Mouse (Mus musculus) midbrain, embryonic 16.5 days (tissue): Measurements from ENCODE around the gene Nhlh1. TPM values are rescaled to one million over a fixed set of nuclear protein-coding genes. Genes with fewer than 3 reads are reported as not detected.

ENCODE experiments used
- ATAC-seq: fragments of 200-750 bp; cut with Nextera tagmentation; 2 replicates; pipeline ENCODE4 v1.8.0; 2017; ENCODE audit warnings: moderate TSS enrichment
- H3K27ac ChIP-seq: fragments of 300-500 bp; sonication (generic); 2 replicates; pipeline ENCODE4 v1.5.1; 2014; ENCODE audit warnings: mild to moderate bottlenecking, low read length, mixed read lengths
- H3K27me3 ChIP-seq: fragments of 300-500 bp; sonication (generic); 2 replicates; pipeline ENCODE4 v1.6.1; 2014; ENCODE audit warnings: low read depth, low read length, mixed read lengths; ENCODE audit not compliant: control insufficient read depth, insufficient read depth
- H3K36me3 ChIP-seq: fragments of 300-500 bp; sonication (generic); 2 replicates; pipeline ENCODE4 v1.6.1; 2014; ENCODE audit warnings: mild to moderate bottlenecking, low read length, moderate library complexity, mixed read lengths; ENCODE audit not compliant: control insufficient read depth, insufficient read depth
- H3K4me1 ChIP-seq: fragments of 300-500 bp; sonication (generic); 2 replicates; pipeline ENCODE4 v1.6.1; 2014; ENCODE audit warnings: mild to moderate bottlenecking, low read length, mixed read lengths; ENCODE audit not compliant: control insufficient read depth, insufficient read depth
- H3K4me2 ChIP-seq: fragments of 300-500 bp; sonication (generic); 2 replicates; pipeline ENCODE4 v1.6.1; 2014; ENCODE audit warnings: mild to moderate bottlenecking, low read length, mixed read lengths
- H3K4me3 ChIP-seq: fragments of 300-500 bp; sonication (generic); 2 replicates; pipeline ENCODE4 v1.5.1; 2014; ENCODE audit warnings: low read depth, mild to moderate bottlenecking, low read length, moderate library complexity, mixed read lengths
- H3K9ac ChIP-seq: fragments of 300-500 bp; sonication (generic); 2 replicates; pipeline ENCODE4 v1.6.1; 2014; ENCODE audit warnings: low read depth, low read length, mixed read lengths
- H3K9me3 ChIP-seq: fragments of 300-500 bp; sonication (generic); replicated peaks from 2 replicates; pipeline ENCODE4 v1.6.1; 2014; ENCODE audit warnings: mild to moderate bottlenecking, low read length, mixed read lengths; ENCODE audit not compliant: control insufficient read depth, poor library complexity, severe bottlenecking
- WGBS: fragments of 180-500 bp; shearing (Covaris S2); extraction: QIAGEN DNeasy Blood & Tissue Kit; methylation state at CpG from one replicate; pipeline ENCODE4 v1.1.7; 2014; 5-methylcytosine and 5-hydroxymethylcytosine counted together
- polyA plus RNA-seq: library from polyadenylated mRNA; unstranded; fragments of >200 nt; fragmentation: Nextera tagmentation; extraction: Ambion mirVana; gene quantifications from 2 replicates; pipeline ENCODE4 v1.2.1, GENCODE M21; 2015

Gene Nhlh1
- polyA plus RNA-seq, 1 experiment from 2014 or later: 0.45 TPM

GRCm38 (mm10) chr1:172061217-172061616 is 3.8 kb upstream of the Nhlh1 start:
- peaks cover 10% of the 10 kb centered on the region; the same call in 1 of the 2 replicates for H3K4me1 ChIP-seq
- no peak for ATAC-seq

GRCm38 (mm10) chr1:172060659-172061058 is 3.3 kb upstream of the Nhlh1 start:
- H3K4me1 ChIP-seq: peaks cover 10% of the 10 kb centered on the region; the same call in 1 of the 2 replicates
- H3K36me3 ChIP-seq: peaks cover 7% of the 10 kb centered on the region; the same call in 1 of the 2 replicates
- no peaks in the 10 kb centered on the region for H3K9me3 ChIP-seq
- H3K27ac ChIP-seq: peak overlapping the region; percentile 14; the same call in 1 of the 2 replicates
- no peak overlapping the region for H3K4me3 ChIP-seq
- H3K9ac ChIP-seq: no peak overlapping the region
- no peak overlapping the region for H3K4me2 ChIP-seq
- no peak for ATAC-seq
- no peaks in the 10 kb centered on the region for H3K27me3 ChIP-seq
- WGBS: 38% methylated on average over 4 of the region's 4 CpGs

More at GRCm38 (mm10) chr1:172061217-172061616, 3.8 kb upstream of the Nhlh1 start:
- Histone ChIP-seq H3K36me3 (peaks cover 9% of the 10 kb centered on the region), H3K4me3 (no peak overlapping the region), H3K27ac (peak overlapping the region; percentile 14; the same call in 1 of the 2 replicates), H3K27me3 (no peaks in the 10 kb centered on the region), H3K9ac (no peak overlapping the region), H3K4me2 (no peak overlapping the region), H3K9me3 (no peaks in the 10 kb centered on the region)
- WGBS: 10% methylated on average over 8 of the region's 8 CpGs

GRCm38 (mm10) chr1:172058874-172059273 is 1.5 kb upstream of the Nhlh1 start:
- Histone ChIP-seq H3K9me3 (no peaks in the 10 kb centered on the region), H3K4me1 (peaks cover 13% of the 10 kb centered on the region), H3K4me2 (no peak overlapping the region), H3K27ac (no peak overlapping the region), H3K4me3 (no peak overlapping the region), H3K9ac (no peak overlapping the region), H3K36me3 (no peaks in the 10 kb centered on the region), H3K27me3 (no peaks in the 10 kb centered on the region; the same call in 1 of the 2 replicates)
- ATAC-seq: no peak
- WGBS: 32% methylated on average over 7 of the region's 7 CpGs

- no peak overlapping the region for H3K4me2 ChIP-seq
- WGBS: 33% methylated on average over 6 of the region's 6 CpGs
- H3K4me3 ChIP-seq: no peak overlapping the region
- no peaks in the 10 kb centered on the region for H3K36me3 ChIP-seq
- H3K9ac ChIP-seq: no peak overlapping the region
- 0 out of 2 replicates have a peak overlapping the region, but pooled peaks have one; percentile 39 for H3K27ac ChIP-seq
- H3K9me3 ChIP-seq: no peaks in the 10 kb centered on the region
- no peaks in the 10 kb centered on the region; the same call in 1 of the 2 replicates for H3K27me3 ChIP-seq
- H3K4me1 ChIP-seq: peaks cover 18% of the 10 kb centered on the region
- 0 out of 2 replicates have a peak, but pooled peaks have one; percentile 2 for ATAC-seq
Observed at GRCm38 (mm10) chr1:172058321-172058720, 948 bp upstream of the Nhlh1 start.

GRCm38 (mm10) chr1:172056251-172056650 is 1.1 kb downstream of the Nhlh1 start:
- H3K4me2 ChIP-seq: peak overlapping the region; percentile 7; the same call in 1 of the 2 replicates
- H3K27ac ChIP-seq: no peak overlapping the region
- H3K4me1 ChIP-seq: peaks cover 24% of the 10 kb centered on the region
- H3K4me3 ChIP-seq: peak overlapping the region; percentile 9; the same call in 1 of the 2 replicates
- H3K9ac ChIP-seq: no peak overlapping the region
- no peaks in the 10 kb centered on the region; the same call in 1 of the 2 replicates for H3K27me3 ChIP-seq
- no peaks in the 10 kb centered on the region for H3K36me3 ChIP-seq
- no peaks in the 10 kb centered on the region for H3K9me3 ChIP-seq
- ATAC-seq: no peak
- WGBS: 65% methylated on average over 4 of the region's 4 CpGs

- H3K4me1 ChIP-seq: peaks cover 35% of the 10 kb centered on the region
- ATAC-seq: peak; percentile 43
- no peak overlapping the region for H3K27ac ChIP-seq
- WGBS: 3% methylated on average over 42 of the region's 42 CpGs
- H3K9me3 ChIP-seq: no peaks in the 10 kb centered on the region
- peak overlapping the region; percentile 68 for H3K9ac ChIP-seq
- H3K4me2 ChIP-seq: peak overlapping the region; percentile 85
- no peaks in the 10 kb centered on the region; the same call in 1 of the 2 replicates for H3K27me3 ChIP-seq
- H3K4me3 ChIP-seq: peak overlapping the region; percentile 49
- no peaks in the 10 kb centered on the region for H3K36me3 ChIP-seq
Observed at GRCm38 (mm10) chr1:172053541-172054440, 3.6 kb downstream of the Nhlh1 start.

- ATAC-seq: no peak
- Histone ChIP-seq H3K4me2 (peak overlapping the region; percentile 85), H3K4me3 (no peak overlapping the region), H3K27me3 (no peaks in the 10 kb centered on the region; the same call in 1 of the 2 replicates), H3K9me3 (no peaks in the 10 kb centered on the region), H3K4me1 (peaks cover 36% of the 10 kb centered on the region), H3K9ac (peak overlapping the region; percentile 46; the same call in 1 of the 2 replicates), H3K27ac (no peak overlapping the region), H3K36me3 (no peaks in the 10 kb centered on the region)
- WGBS: 16% methylated on average over 10 of the region's 10 CpGs
Observed at GRCm38 (mm10) chr1:172052766-172053279, 4.5 kb downstream of the Nhlh1 start.

GRCm38 (mm10) chr1:172049131-172049782 is 8.1 kb downstream of the Nhlh1 start:
- H3K27me3 ChIP-seq: no peaks in the 10 kb centered on the region
- WGBS: 14% methylated on average over 13 of the region's 13 CpGs
- peak; percentile 37 for ATAC-seq
- H3K9me3 ChIP-seq: no peaks in the 10 kb centered on the region
- H3K36me3 ChIP-seq: no peaks in the 10 kb centered on the region
- H3K4me1 ChIP-seq: peaks cover 36% of the 10 kb centered on the region
- peak overlapping the region; percentile 10; the same call in 1 of the 2 replicates for H3K9ac ChIP-seq
- H3K4me2 ChIP-seq: peak overlapping the region; percentile 10; the same call in 1 of the 2 replicates
- H3K4me3 ChIP-seq: no peak overlapping the region
- peak overlapping the region; percentile 76 for H3K27ac ChIP-seq
